Mouse (Mus musculus): Measurements from ENCODE around the gene Fam57a.

Fam57a gene

DNA sequence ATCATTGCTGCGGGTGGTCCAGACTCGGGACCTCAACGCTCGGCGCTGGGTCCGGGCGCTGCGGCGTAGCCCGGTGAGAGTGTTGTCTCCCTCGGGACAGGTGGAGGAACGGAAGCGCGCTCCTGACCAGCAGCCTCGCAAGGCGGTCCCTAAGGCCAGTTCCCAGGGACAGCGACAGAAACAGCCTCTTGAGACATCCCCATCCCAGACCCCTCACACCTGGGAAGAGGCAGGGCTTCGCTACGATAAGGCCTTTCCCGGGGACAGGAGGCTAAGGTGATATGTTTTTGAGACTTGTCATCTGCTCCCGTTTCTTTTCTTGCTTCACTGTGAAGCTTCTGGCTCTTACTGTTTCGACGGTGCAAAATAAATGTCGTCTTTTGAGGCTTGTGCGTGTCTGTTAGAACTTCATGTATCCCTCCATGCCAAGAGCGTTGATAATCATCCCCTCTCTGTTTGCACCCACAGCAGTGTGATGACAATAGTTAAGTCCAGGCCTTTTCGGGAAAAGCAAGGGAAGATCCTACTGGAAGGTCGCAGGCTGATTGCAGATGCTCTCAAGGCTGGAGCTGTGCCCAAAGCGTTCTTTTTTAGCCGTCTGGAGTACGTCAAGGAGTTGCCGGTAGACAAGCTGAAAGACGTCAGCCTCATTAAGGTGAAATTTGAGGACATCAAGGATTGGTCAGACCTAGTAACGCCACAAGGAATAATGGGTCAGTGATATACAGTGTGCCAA lies 64.5 kb downstream of the Fam57a start:
- in situ Hi-C loops (cut with MboI), result no loop called here

- in situ Hi-C loops (cut with MboI), result no loop called here
Measured at GRCm38 (mm10) chr11:76246439-76246838, 67.0 kb downstream of the Fam57a start.

GRCm38 (mm10) chr11:76247239-76247638 lies 67.8 kb downstream of the Fam57a start:
- in situ Hi-C loops (cut with MboI), result no loop called here

DNA sequence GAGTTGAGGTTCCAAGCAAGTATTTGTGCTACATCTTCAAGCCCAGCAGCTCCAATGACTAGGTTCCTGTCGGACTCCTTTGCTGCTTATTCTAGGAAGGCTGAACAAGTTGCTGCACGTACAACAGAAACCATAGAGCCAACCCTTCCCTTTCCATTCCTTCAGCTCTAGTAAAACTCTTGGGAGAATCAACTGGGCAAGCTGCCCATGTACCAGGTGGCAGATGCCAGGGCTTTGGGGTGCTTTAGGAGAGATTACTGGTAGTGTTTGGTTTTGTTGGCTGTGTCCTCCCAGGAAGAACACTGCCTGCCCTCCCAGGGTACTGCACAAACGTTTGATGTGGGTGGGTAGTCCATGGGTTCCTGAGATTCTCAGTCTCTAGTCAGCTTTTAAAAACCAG lies 72.6 kb downstream of the Fam57a start:
- in situ Hi-C loops (cut with MboI), result no loop called here

- in situ Hi-C loops (cut with MboI), result no loop called here
Measured at GRCm38 (mm10) chr11:76253145-76253917, 73.9 kb downstream of the Fam57a start.

GRCm38 (mm10) chr11:76253918-76254264 lies 74.4 kb downstream of the Fam57a start:
- in situ Hi-C loops (cut with MboI), result no loop called here

GRCm38 (mm10) chr11:76255431-76256001 lies 76.0 kb downstream of the Fam57a start:
- in situ Hi-C loops (cut with MboI), result loop anchor here (5.0 kb wide), 1 partner anchor 152 kb away; the partner anchor contains the start of gene Timm22

GRCm38 (mm10) chr11:76256129-76256528 lies 76.7 kb downstream of the Fam57a start:
- in situ Hi-C loops (cut with MboI), result loop anchor here (5.0 kb wide), 1 partner anchor 151 kb away; the partner anchor contains the start of gene Timm22

GRCm38 (mm10) chr11:76257386-76257785 lies 77.9 kb downstream of the Fam57a start:
- in situ Hi-C loops (cut with MboI), result loop anchor here (5.0 kb wide), 1 partner anchor 150 kb away; the partner anchor contains the start of gene Timm22

DNA sequence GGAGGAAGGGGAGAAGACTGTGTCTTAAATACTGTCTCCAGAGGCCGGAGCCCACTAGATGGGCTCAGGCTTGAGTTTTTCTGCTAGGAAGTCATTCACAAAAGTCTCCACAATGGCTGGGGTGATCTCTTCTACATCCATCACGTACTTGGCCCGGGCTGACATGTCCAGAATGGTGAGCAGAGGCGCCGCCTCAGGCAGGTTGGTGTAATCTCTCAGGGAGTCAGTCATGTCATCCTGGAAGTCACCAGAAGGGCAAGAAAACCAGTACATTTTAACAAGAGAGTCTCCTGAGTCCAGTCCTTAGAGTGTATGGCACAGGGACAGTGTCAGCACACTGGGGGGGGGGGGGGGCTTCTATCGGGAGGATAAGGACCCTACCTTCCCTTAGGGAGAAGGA lies 79.0 kb downstream of the Fam57a start:
- in situ Hi-C loops (cut with MboI), result loop anchor here (5.0 kb wide), 1 partner anchor 149 kb away; the partner anchor contains the start of gene Timm22

- in situ Hi-C loops (cut with MboI), result no loop called here
Measured at GRCm38 (mm10) chr11:76260208-76261050, 81.0 kb downstream of the Fam57a start.

DNA sequence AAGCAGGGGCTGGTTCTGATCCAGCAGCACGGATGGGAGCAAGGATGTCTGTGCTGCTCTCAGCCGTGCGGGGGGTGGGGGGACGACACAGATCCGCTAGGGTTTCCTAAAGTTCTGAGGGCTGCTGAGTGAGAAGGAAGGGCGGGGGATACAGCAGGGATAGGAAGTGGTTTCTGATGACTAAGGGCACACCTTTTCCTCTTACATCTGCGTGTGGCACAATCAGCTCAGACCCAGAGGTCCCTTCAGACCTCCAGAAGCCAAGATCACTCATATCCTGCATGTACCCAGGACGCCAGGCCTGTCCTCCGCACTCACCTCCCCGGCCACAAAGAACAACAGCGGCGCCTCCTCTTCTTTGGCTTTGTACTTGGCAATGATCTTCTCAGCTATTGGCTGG lies 81.8 kb downstream of the Fam57a start:
- in situ Hi-C loops (cut with MboI), result no loop called here

GRCm38 (mm10) chr11:76262611-76263351 lies 83.3 kb downstream of the Fam57a start:
- in situ Hi-C loops (cut with MboI), result no loop called here
